Mouse (Mus musculus): Measurements from ENCODE around the gene Lgals7.

GRCm38 (mm10) chr7:28817524-28817923 lies 46.1 kb upstream of the Lgals7 start:
- TF ChIP-seq ZNF384 (IDR thresholded peaks at IDR 0.05; ENCODE audit: low read depth, low read length) (no peak), HCFC1 (IDR thresholded peaks at IDR 0.05; ENCODE audit: borderline replicate concordance, insufficient read depth, low read length) (no peak), ZC3H11A (IDR thresholded peaks at IDR 0.05; ENCODE audit: borderline replicate concordance, low read depth, low read length) (no peak)

Measured in ES-E14 (cell line).